Mouse (Mus musculus): ENCODE results near the gene Tomm34. TPM values are rescaled to one million over a fixed set of nuclear protein-coding genes. Genes with fewer than 3 reads are reported as not detected.

Tomm34 gene
- total and polyA plus RNA-seq, 3 experiments, result 25.6 to 40.7 (median 26.8) TPM

- H3K4me2 ChIP-seq (ENCODE audit: insufficient read depth, low read depth, poor library complexity, severe bottlenecking), result no peak overlapping the region
- TF ChIP-seq ZNF384 (IDR thresholded peaks at IDR 0.05; ENCODE audit: low read depth, low read length) (no peak), CTCF (conservative IDR thresholded peaks at IDR 0.05 in 1 of 2, IDR thresholded peaks at IDR 0.05 in 1 of 2; ENCODE audit: low read depth in 2 of 2, low read length in 2 of 2) (peak in 1 of 2 experiments; percentile 11; a peak in 1 of 4 replicates), MYC (IDR thresholded peaks at IDR 0.05; ENCODE audit: low read depth, low read length) (no peak)
- no peak overlapping the region for H3K27ac ChIP-seq (ENCODE audit: insufficient read depth, low read depth)
- DNase-seq (ENCODE audit: extremely low read depth), result no peak
- no peaks in the 10 kb centered on the region for H3K27me3 ChIP-seq (replicated peaks)
- H3K79me2 ChIP-seq (replicated peaks; ENCODE audit: control insufficient read depth, extremely low read depth, insufficient read depth, poor library complexity, severe bottlenecking), result no peaks in the 10 kb centered on the region
- no peak overlapping the region for H3K4me3 ChIP-seq (replicated peaks in 1 of 3; ENCODE audit: low read depth in 2 of 3, low read length in 2 of 3, poor library complexity in 1 of 3)
- H3K9ac ChIP-seq (ENCODE audit: insufficient read depth, low read depth), result no peak overlapping the region
- in situ Hi-C loops (cut with MboI; ENCODE audit: low pct_ligation_motif_present, low pct_unique_long_range_greater_than_20kb, low sequenced_read_pairs) (no loop called here), dilution Hi-C loops (cut with MboI; ENCODE audit: extremely low pct_ligation_motif_present, extremely low pct_unique_long_range_greater_than_20kb, low sequenced_read_pairs) (no loop called here)
- H3K36me3 ChIP-seq (replicated peaks in 1 of 2; ENCODE audit: control insufficient read depth in 1 of 2, insufficient read depth in 1 of 2, low read length in 1 of 2), result peaks cover 51 to 62% of the 10 kb centered on the region in 2 experiments
- no peaks in the 10 kb centered on the region for H3K4me1 ChIP-seq (ENCODE audit: control insufficient read depth in 1 of 2, insufficient read depth in 2 of 2)
- H3K9me3 ChIP-seq (replicated peaks; ENCODE audit: low read length), result no peaks in the 10 kb centered on the region
These were observed 52.1 kb downstream of the Tomm34 start for GRCm38 (mm10) chr2:164018910-164019309.

GRCm38 (mm10) chr2:164015304-164015703 lies 55.7 kb downstream of the Tomm34 start:
- in situ Hi-C loops (cut with MboI; ENCODE audit: low pct_ligation_motif_present, low pct_unique_long_range_greater_than_20kb, low sequenced_read_pairs) (no loop called here), dilution Hi-C loops (cut with MboI; ENCODE audit: extremely low pct_ligation_motif_present, extremely low pct_unique_long_range_greater_than_20kb, low sequenced_read_pairs) (no loop called here)
- DNase-seq (ENCODE audit: extremely low read depth), result no peak
- peaks cover 9% of the 10 kb centered on the region; the same call in 1 of the 2 replicates for H3K79me2 ChIP-seq (replicated peaks; ENCODE audit: control insufficient read depth, extremely low read depth, insufficient read depth, poor library complexity, severe bottlenecking)
- no peak overlapping the region for H3K9ac ChIP-seq (ENCODE audit: insufficient read depth, low read depth)
- H3K4me2 ChIP-seq (ENCODE audit: insufficient read depth, low read depth, poor library complexity, severe bottlenecking), result no peak overlapping the region
- TF ChIP-seq JUN (IDR thresholded peaks at IDR 0.05; ENCODE audit: insufficient read depth, low read depth, low read length) (no peak), SMC3 (IDR thresholded peaks at IDR 0.05; ENCODE audit: low read depth, low read length) (no peak)
- peaks cover 0 to 7% of the 10 kb centered on the region in 2 experiments; a peak in 2 of 4 replicates for H3K4me1 ChIP-seq (ENCODE audit: control insufficient read depth in 1 of 2, insufficient read depth in 2 of 2)
- H3K27ac ChIP-seq (ENCODE audit: insufficient read depth, low read depth), result no peak overlapping the region
- H3K9me3 ChIP-seq (replicated peaks; ENCODE audit: low read length), result no peaks in the 10 kb centered on the region
- H3K4me3 ChIP-seq (replicated peaks in 1 of 3; ENCODE audit: low read depth in 2 of 3, low read length in 2 of 3, poor library complexity in 1 of 3), result no peak overlapping the region
- peaks cover 73 to 95% of the 10 kb centered on the region in 2 experiments for H3K36me3 ChIP-seq (replicated peaks in 1 of 2; ENCODE audit: control insufficient read depth in 1 of 2, insufficient read depth in 1 of 2, low read length in 1 of 2)
- H3K27me3 ChIP-seq (replicated peaks), result no peaks in the 10 kb centered on the region

GRCm38 (mm10) chr2:164010944-164011343 lies 60.0 kb downstream of the Tomm34 start:
- Histone ChIP-seq H3K27ac (ENCODE audit: insufficient read depth, low read depth) (no peak overlapping the region), H3K27me3 (replicated peaks) (no peaks in the 10 kb centered on the region), H3K4me2 (ENCODE audit: insufficient read depth, low read depth, poor library complexity, severe bottlenecking) (no peak overlapping the region), H3K36me3 (replicated peaks in 1 of 2; ENCODE audit: control insufficient read depth in 1 of 2, insufficient read depth in 1 of 2, low read length in 1 of 2) (peaks cover 39 to 78% of the 10 kb centered on the region in 2 experiments), H3K4me1 (ENCODE audit: control insufficient read depth in 1 of 2, insufficient read depth in 2 of 2) (peaks cover 10 to 25% of the 10 kb centered on the region in 2 experiments), H3K9ac (ENCODE audit: insufficient read depth, low read depth) (no peak overlapping the region), H3K4me3 (replicated peaks in 1 of 3; ENCODE audit: low read depth in 2 of 3, low read length in 2 of 3, poor library complexity in 1 of 3) (no peak overlapping the region), H3K9me3 (replicated peaks; ENCODE audit: low read length) (peaks cover 3% of the 10 kb centered on the region), H3K79me2 (replicated peaks; ENCODE audit: control insufficient read depth, extremely low read depth, insufficient read depth, poor library complexity, severe bottlenecking) (peaks cover 49% of the 10 kb centered on the region)
- DNase-seq (ENCODE audit: extremely low read depth), result no peak
- in situ Hi-C loops (cut with MboI; ENCODE audit: low pct_ligation_motif_present, low pct_unique_long_range_greater_than_20kb, low sequenced_read_pairs) (no loop called here), dilution Hi-C loops (cut with MboI; ENCODE audit: extremely low pct_ligation_motif_present, extremely low pct_unique_long_range_greater_than_20kb, low sequenced_read_pairs) (no loop called here)
- TF ChIP-seq MYC (IDR thresholded peaks at IDR 0.05; ENCODE audit: low read depth, low read length) (no peak), MAFK (IDR thresholded peaks at IDR 0.05; ENCODE audit: insufficient replicate concordance, low read length) (no peak), SMC3 (IDR thresholded peaks at IDR 0.05; ENCODE audit: low read depth, low read length) (no peak), BHLHE40 (IDR thresholded peaks at IDR 0.05; ENCODE audit: low read depth, low read length) (no peak), MAZ (IDR thresholded peaks at IDR 0.05; ENCODE audit: low read depth, low read length) (no peak), JUND (conservative IDR thresholded peaks at IDR 0.05; ENCODE audit: low read depth, low read length) (no peak)
